Mouse (Mus musculus) bone marrow macrophage, adult 2 months (primary cell): ENCODE results near the gene Phf2.

Experiments used
- CTCF ChIP-seq: IDR thresholded peaks from 2 replicates; pipeline ENCODE4 v1.5.1; 2012; ENCODE audit warnings: low read depth, mild to moderate bottlenecking, low read length, moderate library complexity
- POLR2A ChIP-seq: IDR thresholded peaks from 2 replicates; pipeline ENCODE4 v1.6.1; 2012; ENCODE audit warnings: mild to moderate bottlenecking, low read depth, low read length, borderline replicate concordance

GRCm38 (mm10) chr13:48919756-48920415 lies 49.0 kb upstream of the Phf2 start:
- TF ChIP-seq POLR2A = no peak
- no peak for TF ChIP-seq CTCF
